Mouse (Mus musculus) lung, adult 10 weeks (tissue): ENCODE data around the gene Mup17. TPM values are rescaled to one million over a fixed set of nuclear protein-coding genes. Genes with fewer than 3 reads are reported as not detected.

Experiments used
- polyA plus RNA-seq: library from polyadenylated mRNA; stranded (reverse); fragments of 350-450 nt; fragmentation: Illumina TruSeq; extraction: RNeasy Lipid Tissue Mini Kit (QIAGEN cat#74804); gene quantifications from one replicate; pipeline ENCODE4 v1.2.3, GENCODE M21; 2014; ENCODE audit warnings: low read depth, low replicate concordance; ENCODE audit not compliant: insufficient read depth

The Mup17 gene
- polyA plus RNA-seq: not detected

DNA sequence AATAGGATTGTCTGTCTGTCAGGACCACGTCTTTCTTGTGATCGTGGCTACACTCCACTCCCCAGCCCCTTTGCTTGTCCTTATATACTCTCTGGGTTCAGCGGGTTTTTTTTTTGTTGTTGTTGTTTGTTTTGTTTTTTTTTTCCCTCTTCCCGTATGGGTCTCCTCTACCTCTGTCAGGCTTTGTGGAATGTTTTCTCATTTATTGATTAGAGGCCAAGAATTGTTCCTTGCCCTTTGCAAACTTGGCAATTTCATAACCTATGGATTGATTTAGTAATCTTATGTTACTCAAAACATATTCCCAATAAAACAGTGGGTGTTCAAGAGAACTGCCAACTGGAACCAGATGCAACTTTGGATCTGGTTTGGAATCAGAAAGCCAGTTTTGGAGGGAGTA, at the start of gene Mup17:
Gene Mup17 (minus strand): TSS at position 101 of the 400 bp plus-strand sequence.

Other genes starting within 250 kb of the Mup17 start
- gene Mup15, start 156.1 kb downstream of the Mup17 start, polyA plus RNA-seq: not detected
- gene Mup16, start 76.3 kb downstream of the Mup17 start, polyA plus RNA-seq: not detected
- not detected for gene Mup18, start 78.3 kb upstream of the Mup17 start, polyA plus RNA-seq
- not detected for gene Mup19, start 186.4 kb upstream of the Mup17 start, polyA plus RNA-seq
- gene Mup5, start 239.4 kb upstream of the Mup17 start, polyA plus RNA-seq: not detected